Mouse (Mus musculus) erythroblast, embryonic 14.5 days (primary cell): ENCODE data around the gene Nat8f4. TPM values are rescaled to one million over a fixed set of nuclear protein-coding genes. Genes with fewer than 3 reads are reported as not detected.
"Not testable (repeated sequence)": the region's sequence is repeated elsewhere in the genome, so short reads cannot be mapped to it uniquely, and the experiment has no call there.

Experiments used
- H3K27me3 ChIP-seq: 2 replicates; pipeline ENCODE4 v1.6.1; 2012; ENCODE audit warnings: inconsistent platforms; ENCODE audit not compliant: control insufficient read depth
- H3K36me3 ChIP-seq: 2 replicates; pipeline ENCODE4 v1.6.1; 2012; ENCODE audit warnings: mild to moderate bottlenecking, inconsistent platforms; ENCODE audit not compliant: control insufficient read depth
- H3K4me1 ChIP-seq: 2 replicates; pipeline ENCODE4 v1.6.1; 2012; ENCODE audit warnings: inconsistent platforms; ENCODE audit not compliant: control insufficient read depth
- H3K4me3 ChIP-seq: replicated peaks from 2 replicates; pipeline ENCODE3; 2012; ENCODE audit warnings: moderate library complexity, mild to moderate bottlenecking, inconsistent platforms
- H3K9me3 ChIP-seq: 2 replicates; pipeline ENCODE4 v1.6.1; 2012; ENCODE audit warnings: low read length, inconsistent platforms, mixed read lengths; ENCODE audit not compliant: control insufficient read depth
- GATA1 ChIP-seq: IDR thresholded peaks from 2 replicates; pipeline ENCODE4 v1.6.1; 2012; ENCODE audit warnings: low read length, inconsistent platforms, mixed read lengths
- TAL1 ChIP-seq: IDR thresholded peaks from 3 replicates; pipeline ENCODE4 v1.6.1; 2012; ENCODE audit warnings: low read length, inconsistent platforms, mixed read lengths
- polyA plus RNA-seq: library from polyadenylated mRNA; stranded (reverse); fragments of >175 nt; gene quantifications from 2 replicates; pipeline ENCODE4 v1.2.3, GENCODE M21; 2012

Gene Nat8f4
- polyA plus RNA-seq = 0.06 TPM in 1 of 2 replicates, not detected in the other

DNA sequence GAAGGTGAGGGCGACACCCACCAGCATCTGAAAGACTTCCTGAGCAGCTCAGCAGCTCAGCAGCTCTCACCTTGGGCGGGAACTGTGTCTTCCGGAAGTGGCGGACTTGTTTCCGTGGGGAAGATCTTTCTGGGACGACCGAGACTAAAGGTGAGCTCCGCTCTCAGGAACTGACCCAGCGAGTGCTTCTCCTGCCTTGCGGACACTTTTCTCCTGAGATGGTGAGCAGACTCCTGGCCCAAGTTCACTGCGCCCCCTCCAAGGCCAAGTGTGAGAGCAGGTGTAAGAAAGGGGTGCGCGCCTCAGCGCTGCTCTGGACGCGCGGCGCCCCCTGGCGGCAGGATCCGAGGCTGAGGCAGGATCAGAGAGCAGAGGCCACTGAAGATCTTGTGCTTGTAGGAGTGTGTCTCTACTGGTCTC is at the start of gene Nat8f4:
Gene Nat8f4 (minus strand): TSS at position 243 of the 420 bp plus-strand sequence.
- H3K9me3 ChIP-seq, H3K36me3 ChIP-seq, H3K27me3 ChIP-seq, H3K4me1 ChIP-seq: not testable (repeated sequence)
- H3K4me3 ChIP-seq = peak within 1 kb of the TSS; percentile 60

DNA sequence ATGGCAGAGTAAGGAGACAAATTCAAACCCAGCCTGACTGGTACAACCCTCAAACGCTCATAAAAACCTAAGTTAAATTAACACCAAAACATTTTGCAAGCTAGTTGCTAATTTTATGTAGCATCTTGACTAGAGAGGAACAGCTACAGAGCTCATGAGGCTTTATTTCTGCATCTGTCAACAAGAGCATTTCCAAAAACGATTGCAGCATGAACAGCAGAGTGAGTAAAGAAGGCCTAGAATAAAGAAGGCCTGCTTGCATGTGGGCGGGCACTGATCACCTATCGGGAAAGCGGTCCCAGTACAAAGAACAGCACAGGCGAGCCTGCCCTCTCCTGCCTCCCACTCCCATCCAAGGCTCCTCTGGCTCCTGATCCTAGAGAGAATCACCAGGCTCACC is 43.9 kb upstream of the Nat8f4 start:
- H3K4me1 ChIP-seq = no peaks in the 10 kb centered on the region; the same call in 1 of the 2 replicates
- H3K27me3 ChIP-seq = no peaks in the 10 kb centered on the region
- H3K9me3 ChIP-seq = no peaks in the 10 kb centered on the region
- H3K36me3 ChIP-seq = peaks cover 98% of the 10 kb centered on the region
- TF ChIP-seq TAL1 (no peak), GATA1 (no peak)
- no peak overlapping the region for H3K4me3 ChIP-seq

GRCm38 (mm10) chr6:85942469-85942868 is 37.8 kb upstream of the Nat8f4 start:
- Histone ChIP-seq H3K4me3 (no peak overlapping the region), H3K9me3 (no peaks in the 10 kb centered on the region), H3K27me3 (no peaks in the 10 kb centered on the region), H3K4me1 (peaks cover 16% of the 10 kb centered on the region), H3K36me3 (peaks cover 65% of the 10 kb centered on the region)
- TF ChIP-seq TAL1 = no peak
- TF ChIP-seq GATA1 = no peak

- Histone ChIP-seq H3K36me3 (peaks cover 27% of the 10 kb centered on the region), H3K9me3 (no peaks in the 10 kb centered on the region), H3K4me3 (no peak overlapping the region), H3K4me1 (peaks cover 28% of the 10 kb centered on the region), H3K27me3 (no peaks in the 10 kb centered on the region)
- TF ChIP-seq TAL1 (no peak), GATA1 (no peak)
Observed at GRCm38 (mm10) chr6:85938701-85939100, 34.0 kb upstream of the Nat8f4 start.

DNA sequence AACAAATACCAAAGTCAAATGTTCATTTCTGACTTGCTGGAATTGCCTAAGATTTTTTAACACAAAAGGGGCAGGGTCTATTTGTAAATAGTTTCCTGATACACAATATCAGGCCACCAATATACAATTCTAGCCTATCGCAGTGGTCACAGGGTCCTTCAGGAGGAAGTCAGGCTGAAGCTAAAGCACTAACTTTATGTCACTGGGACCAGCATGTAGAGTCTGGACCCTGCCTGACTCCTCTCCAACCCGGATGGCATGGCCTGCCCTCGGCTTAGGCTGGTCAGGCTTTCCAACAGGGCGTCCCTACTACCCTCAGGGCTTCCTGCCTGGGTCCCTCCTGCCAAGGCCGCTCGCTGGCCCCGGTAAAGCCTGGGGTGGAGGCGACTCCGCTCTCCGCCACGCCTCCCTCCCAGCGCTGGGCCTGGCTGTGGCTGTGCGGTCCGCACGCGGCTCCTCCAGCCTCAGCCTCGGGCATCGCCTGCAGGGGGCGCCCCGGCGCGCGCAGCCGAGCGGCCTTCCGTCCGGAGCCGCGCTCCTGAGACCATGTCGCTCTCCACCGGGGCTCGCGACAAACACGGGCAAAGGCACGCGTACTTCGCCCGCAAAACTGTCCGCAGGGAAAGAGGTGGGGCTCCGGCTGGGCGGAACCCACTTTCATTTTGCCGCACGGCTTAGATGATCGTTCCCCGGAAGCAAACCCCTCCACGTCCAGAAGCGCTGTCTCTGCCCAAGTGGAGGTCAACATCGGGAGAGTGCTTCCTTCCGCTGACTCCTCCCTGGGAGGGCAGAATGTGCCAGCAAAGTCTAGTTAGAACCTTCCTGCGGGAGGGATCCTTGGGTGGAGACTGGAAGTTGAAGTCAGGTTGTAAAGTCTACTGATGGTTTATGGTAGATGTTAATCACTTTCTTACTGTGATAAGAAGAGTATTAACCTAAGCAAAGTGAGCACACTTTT is 32.1 kb upstream of the Nat8f4 start:
- H3K27me3 ChIP-seq, H3K9me3 ChIP-seq: not testable (repeated sequence)
- H3K4me1 ChIP-seq = peaks cover 19% of the 10 kb centered on the region
- H3K4me3 ChIP-seq = peak overlapping the region; percentile 84
- H3K36me3 ChIP-seq = peaks cover 20% of the 10 kb centered on the region

GRCm38 (mm10) chr6:85935646-85936045 is 31.0 kb upstream of the Nat8f4 start:
- peaks cover 19% of the 10 kb centered on the region for H3K4me1 ChIP-seq
- no peak for TF ChIP-seq GATA1
- no peak for TF ChIP-seq TAL1
- no peaks in the 10 kb centered on the region for H3K9me3 ChIP-seq
- H3K27me3 ChIP-seq = no peaks in the 10 kb centered on the region
- H3K4me3 ChIP-seq = no peak overlapping the region
- peaks cover 18% of the 10 kb centered on the region for H3K36me3 ChIP-seq

DNA sequence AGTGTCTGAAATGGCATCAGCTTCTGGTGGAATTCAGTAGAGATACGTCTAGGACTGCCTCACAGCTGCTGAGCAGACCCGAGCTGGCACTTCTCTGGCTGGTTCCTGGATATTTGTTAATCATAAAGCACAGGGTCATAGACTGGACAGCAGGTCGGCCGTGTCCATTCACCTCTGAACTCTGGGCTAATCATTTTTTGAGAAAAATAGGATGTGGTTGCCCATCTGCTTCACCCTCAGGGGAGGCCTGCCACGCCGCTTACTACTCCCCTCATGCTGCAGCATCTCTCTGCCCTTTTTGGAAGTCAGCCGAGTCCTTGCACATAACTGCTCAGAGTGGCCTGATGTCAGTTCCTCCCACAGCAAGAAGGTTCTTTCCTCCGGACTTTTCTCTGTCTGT is 29.4 kb upstream of the Nat8f4 start:
- H3K4me3 ChIP-seq = no peak overlapping the region
- TF ChIP-seq TAL1 = no peak
- no peak for TF ChIP-seq GATA1
- no peaks in the 10 kb centered on the region for H3K9me3 ChIP-seq
- H3K36me3 ChIP-seq = peaks cover 34% of the 10 kb centered on the region
- H3K27me3 ChIP-seq = no peaks in the 10 kb centered on the region
- H3K4me1 ChIP-seq = peaks cover 19% of the 10 kb centered on the region

GRCm38 (mm10) chr6:85929312-85929711 is 24.6 kb upstream of the Nat8f4 start:
- no peaks in the 10 kb centered on the region for H3K27me3 ChIP-seq
- H3K4me1 ChIP-seq = peaks cover 2% of the 10 kb centered on the region; the same call in 1 of the 2 replicates
- H3K36me3 ChIP-seq = peaks cover 72% of the 10 kb centered on the region
- H3K4me3 ChIP-seq = no peak overlapping the region
- no peaks in the 10 kb centered on the region for H3K9me3 ChIP-seq
- TF ChIP-seq TAL1 (no peak), GATA1 (no peak)

- Histone ChIP-seq H3K4me3 (no peak overlapping the region), H3K36me3 (peaks cover 80% of the 10 kb centered on the region), H3K9me3 (no peaks in the 10 kb centered on the region), H3K27me3 (no peaks in the 10 kb centered on the region), H3K4me1 (peaks cover 2% of the 10 kb centered on the region; the same call in 1 of the 2 replicates)
- TF ChIP-seq GATA1 (no peak), TAL1 (no peak)
Observed at GRCm38 (mm10) chr6:85927476-85928464, 23.1 kb upstream of the Nat8f4 start.
